Mouse (Mus musculus) heart, embryonic 16.5 days (tissue): ENCODE data around the gene Sspo. TPM values are rescaled to one million over a fixed set of nuclear protein-coding genes. Genes with fewer than 3 reads are reported as not detected.

Experiments
- ATAC-seq: fragments of 200-750 bp; cut with Nextera tagmentation; replicated peaks from 2 replicates; pipeline ENCODE4 v1.8.0; 2017; ENCODE audit warnings: moderate number of reproducible peaks; ENCODE audit not compliant: insufficient read depth, low FRiP score; ENCODE audit errors: extremely low read depth
- H3K27ac ChIP-seq: fragments of 300-500 bp; sonication (generic); 2 replicates; pipeline ENCODE4 v1.5.1; 2014; ENCODE audit warnings: mild to moderate bottlenecking, low read length, control low read depth, moderate library complexity
- H3K27me3 ChIP-seq: fragments of 300-500 bp; sonication (generic); 2 replicates; pipeline ENCODE4 v1.6.1; 2014; ENCODE audit warnings: low read length, mixed read lengths; ENCODE audit not compliant: control insufficient read depth, insufficient read depth
- H3K36me3 ChIP-seq: fragments of 300-500 bp; sonication (generic); 2 replicates; pipeline ENCODE4 v1.6.1; 2014; ENCODE audit not compliant: control insufficient read depth, insufficient read depth
- H3K4me1 ChIP-seq: fragments of 300-500 bp; sonication (generic); 2 replicates; pipeline ENCODE4 v1.6.1; 2014; ENCODE audit warnings: low read length, mixed read lengths; ENCODE audit not compliant: control insufficient read depth, insufficient read depth
- H3K4me2 ChIP-seq: fragments of 300-500 bp; sonication (generic); 2 replicates; pipeline ENCODE4 v1.6.1; 2014; ENCODE audit warnings: low read depth, mild to moderate bottlenecking, control low read depth, low read length
- H3K4me3 ChIP-seq: fragments of 300-500 bp; sonication (generic); 2 replicates; pipeline ENCODE4 v1.5.1; 2014; ENCODE audit warnings: mild to moderate bottlenecking, control low read depth, low read length
- H3K9ac ChIP-seq: fragments of 300-500 bp; sonication (generic); 2 replicates; pipeline ENCODE4 v1.6.1; 2014; ENCODE audit warnings: low read length, control low read depth
- H3K9me3 ChIP-seq: fragments of 300-500 bp; sonication (generic); replicated peaks from 2 replicates; pipeline ENCODE4 v1.6.1; 2016; ENCODE audit warnings: low read length; ENCODE audit not compliant: control insufficient read depth
- WGBS: fragments of 180-500 bp; shearing (Covaris S2); extraction: QIAGEN DNeasy Blood & Tissue Kit; methylation state at CpG from one replicate; pipeline ENCODE4 v1.1.7; 2014; 5-methylcytosine and 5-hydroxymethylcytosine counted together
- polyA plus RNA-seq: library from polyadenylated mRNA; unstranded; fragments of >200 nt; fragmentation: Nextera tagmentation; extraction: Ambion mirVana; gene quantifications from 2 replicates; pipeline ENCODE4 v1.2.1, GENCODE M21; 2015

Sspo gene
- polyA plus RNA-seq, result 0.42 and 0.43 TPM in 2 replicates

DNA sequence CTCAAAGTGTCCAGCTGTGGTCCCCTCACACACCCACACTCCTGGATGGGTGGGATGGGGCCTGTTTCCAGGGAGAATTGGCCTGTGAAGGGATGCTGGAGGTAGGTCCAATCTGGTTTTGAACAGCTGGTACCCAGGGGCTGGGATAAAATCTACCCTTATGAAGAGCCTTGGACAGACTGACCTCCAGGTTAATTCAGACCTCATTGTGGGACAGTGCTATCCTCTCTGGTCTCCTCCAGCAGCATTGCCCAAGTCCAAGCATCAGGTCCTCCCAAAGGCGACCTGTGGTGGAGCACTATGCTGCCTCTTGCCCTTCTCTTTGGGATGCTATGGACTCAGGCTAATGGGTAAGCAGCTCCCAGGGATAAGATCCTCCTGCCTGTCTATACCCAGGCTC is at the start of gene Sspo:
Gene Sspo (plus strand): TSS at position 301 of the 400 bp plus-strand sequence.
- WGBS, result 71% methylated on average over 1 of the region's 1 CpGs
- H3K36me3 ChIP-seq, result no peaks in the 10 kb centered on the region
- ATAC-seq, result no peak

DNA sequence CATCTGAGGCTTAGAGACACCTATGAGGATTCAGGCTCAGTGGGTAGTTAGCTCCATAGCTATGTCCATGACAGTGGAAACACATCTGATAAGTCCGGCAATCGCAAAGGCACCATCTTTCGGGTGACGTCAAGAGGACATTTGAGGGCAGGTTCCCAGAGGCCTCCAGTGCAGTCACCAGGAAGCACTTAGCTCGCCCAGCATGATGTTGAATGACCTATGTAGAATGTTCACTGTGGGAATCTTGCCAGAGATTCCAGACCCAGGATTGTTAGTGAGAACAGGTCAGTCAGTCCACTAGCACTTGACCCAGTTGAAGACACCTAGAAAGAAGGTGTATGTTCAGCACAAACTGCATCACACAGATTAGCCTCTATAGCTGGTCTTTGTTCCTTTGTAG is 48.1 kb upstream of the Sspo start:
- Histone ChIP-seq H3K4me2 (no peak overlapping the region), H3K9ac (no peak overlapping the region), H3K27ac (no peak overlapping the region), H3K9me3 (no peaks in the 10 kb centered on the region), H3K36me3 (peaks cover 8% of the 10 kb centered on the region; the same call in 1 of the 2 replicates), H3K4me3 (no peak overlapping the region), H3K27me3 (no peaks in the 10 kb centered on the region), H3K4me1 (peaks cover 33% of the 10 kb centered on the region)
- WGBS, result 76% methylated on average over 5 of the region's 5 CpGs
- no peak for ATAC-seq

More for the DNA sequence above, at the start of gene Sspo:
- Histone ChIP-seq H3K4me2 (no peak within 1 kb of the TSS), H3K4me1 (peaks cover 10% of the 10 kb centered on the region), H3K9ac (no peak within 1 kb of the TSS), H3K9me3 (no peaks in the 10 kb centered on the region), H3K4me3 (no peak within 1 kb of the TSS), H3K27me3 (no peaks in the 10 kb centered on the region), H3K27ac (0 out of 2 replicates have a peak within 1 kb of the TSS, but pooled peaks have one; percentile 14)

DNA sequence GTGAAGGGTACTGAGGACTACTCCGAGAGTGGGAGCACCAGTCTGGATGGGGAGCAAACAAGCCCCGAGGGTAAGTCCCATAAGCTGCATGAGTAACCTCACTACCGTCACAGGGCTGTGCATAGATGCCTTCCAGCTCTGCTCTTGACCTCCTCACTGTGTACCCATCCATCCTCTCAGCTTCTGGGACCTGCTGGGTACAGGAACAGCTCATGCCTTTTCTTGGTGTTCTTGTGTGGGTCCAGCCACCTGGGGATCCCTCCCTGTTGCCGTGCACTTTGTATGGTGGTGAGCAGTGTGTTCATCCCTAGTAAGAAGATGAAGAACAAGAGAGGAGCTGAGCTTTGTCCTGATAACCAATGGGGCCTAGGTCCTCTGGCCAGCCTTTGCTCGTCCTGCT is 44.0 kb upstream of the Sspo start:
- Histone ChIP-seq H3K4me1 (peaks cover 10% of the 10 kb centered on the region), H3K4me2 (no peak overlapping the region), H3K4me3 (no peak overlapping the region), H3K9ac (no peak overlapping the region), H3K27ac (no peak overlapping the region), H3K27me3 (no peaks in the 10 kb centered on the region), H3K36me3 (peaks cover 45% of the 10 kb centered on the region), H3K9me3 (no peaks in the 10 kb centered on the region)
- WGBS, result 84% methylated on average over 5 of the region's 5 CpGs
- no peak for ATAC-seq

DNA sequence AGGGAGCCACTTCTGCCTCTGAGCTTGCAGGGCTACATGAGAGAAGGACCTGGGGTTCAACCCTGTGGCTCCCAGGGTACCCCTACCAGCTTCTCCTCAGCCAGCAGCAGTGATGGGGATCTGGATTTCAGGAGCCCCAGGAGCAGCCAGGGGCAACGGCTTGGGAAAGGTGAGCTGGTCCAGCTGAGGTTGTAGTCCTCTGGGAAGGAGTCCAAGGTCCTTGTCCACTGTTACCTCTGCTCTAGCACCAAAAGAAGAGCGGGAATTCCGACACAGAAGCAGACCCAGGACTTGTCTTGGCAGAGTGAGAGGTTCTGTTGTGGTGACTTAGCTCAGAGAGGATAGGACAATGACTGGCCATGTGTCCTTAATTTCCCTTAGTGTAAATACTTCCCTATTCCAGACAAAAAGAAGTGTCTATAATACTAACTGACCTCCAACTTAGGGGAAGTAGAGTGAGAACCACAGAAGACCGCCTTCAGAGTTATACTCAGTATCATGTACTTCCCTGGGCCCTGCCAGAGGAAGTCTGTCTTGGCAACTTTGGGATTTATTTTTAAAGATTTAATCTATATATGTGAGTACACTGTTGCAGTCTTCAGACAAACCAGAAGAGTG is 38.2 kb upstream of the Sspo start:
- Histone ChIP-seq H3K4me1 (peaks cover 9% of the 10 kb centered on the region), H3K9ac (no peak overlapping the region), H3K27me3 (no peaks in the 10 kb centered on the region), H3K4me3 (no peak overlapping the region), H3K36me3 (peaks cover 87% of the 10 kb centered on the region), H3K27ac (no peak overlapping the region), H3K4me2 (no peak overlapping the region), H3K9me3 (no peaks in the 10 kb centered on the region)
- ATAC-seq, result no peak
- WGBS, result 92% methylated on average over 4 of the region's 4 CpGs

DNA sequence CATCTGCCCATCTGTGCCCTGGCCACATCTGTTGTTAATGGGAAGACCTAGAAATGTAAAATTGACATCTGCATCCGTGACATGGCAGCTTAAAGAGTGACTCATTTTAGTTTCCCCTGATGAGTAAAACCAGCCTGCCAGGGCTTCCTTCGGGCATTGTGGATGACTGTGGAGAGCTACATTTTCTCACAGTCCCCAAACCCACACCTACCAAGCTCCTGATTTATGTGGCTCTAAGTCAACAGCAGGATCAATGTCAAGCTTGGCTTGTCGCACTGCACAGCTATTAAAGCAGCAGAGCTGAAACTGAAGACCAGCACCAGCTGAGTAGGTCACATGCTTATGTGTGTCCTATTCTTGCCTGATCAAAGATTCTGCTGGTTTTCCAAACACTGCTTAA is 37.5 kb upstream of the Sspo start:
- no peak for ATAC-seq
- Histone ChIP-seq H3K4me2 (no peak overlapping the region), H3K4me3 (no peak overlapping the region), H3K4me1 (peaks cover 9% of the 10 kb centered on the region), H3K27ac (no peak overlapping the region), H3K27me3 (no peaks in the 10 kb centered on the region), H3K9me3 (no peaks in the 10 kb centered on the region), H3K36me3 (peaks cover 87% of the 10 kb centered on the region), H3K9ac (no peak overlapping the region)
- 84% methylated on average over 3 of the region's 3 CpGs for WGBS

DNA sequence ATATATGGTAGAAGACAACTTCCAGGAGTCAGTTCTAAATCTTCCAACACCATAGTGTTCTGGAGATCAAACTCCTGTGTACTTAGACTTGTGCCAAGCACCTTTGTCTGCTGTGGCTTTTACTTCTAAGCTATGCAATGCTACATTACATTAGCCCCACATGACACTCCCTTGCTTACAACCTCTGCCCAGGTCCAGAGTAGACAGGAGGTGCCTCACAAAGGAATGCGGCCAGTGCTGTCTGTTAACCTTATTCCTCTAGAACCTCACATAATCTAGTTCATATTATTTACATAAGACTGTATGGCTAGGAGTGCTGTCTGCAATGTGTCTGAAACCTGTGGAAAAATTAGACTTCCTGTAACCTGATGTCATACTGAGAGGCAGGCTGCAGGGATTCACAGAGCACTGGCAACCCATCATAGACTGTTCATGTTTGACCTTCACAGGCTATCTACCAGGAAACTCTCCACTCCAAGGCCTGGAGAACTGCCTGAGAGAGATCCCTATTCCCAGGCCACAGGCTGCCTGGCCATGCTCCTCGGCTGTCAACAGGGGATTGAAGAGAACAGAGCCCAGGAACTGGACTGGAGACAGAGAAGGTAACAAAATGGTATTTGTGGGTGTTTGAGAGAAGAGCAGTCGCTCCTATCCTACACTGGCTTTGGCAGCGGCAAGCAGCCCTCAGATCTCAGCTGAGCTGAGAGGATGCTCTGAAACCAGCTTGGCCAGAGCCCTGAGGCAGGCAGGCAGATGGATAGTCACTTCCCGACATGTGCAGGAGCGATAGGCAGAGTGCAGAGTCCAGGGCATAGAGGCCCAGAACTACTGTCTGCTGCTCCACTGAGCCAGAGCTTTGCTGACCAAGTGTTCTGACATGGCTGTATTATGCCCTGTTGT is 36.6 kb upstream of the Sspo start:
- ATAC-seq, result peak; percentile 75; the same call in 1 of the 2 replicates
- Histone ChIP-seq H3K4me3 (no peak overlapping the region), H3K36me3 (peaks cover 86% of the 10 kb centered on the region), H3K27me3 (no peaks in the 10 kb centered on the region), H3K9ac (peak overlapping the region; percentile 22; the same call in 1 of the 2 replicates), H3K4me2 (no peak overlapping the region), H3K27ac (peak overlapping the region; percentile 54), H3K9me3 (no peaks in the 10 kb centered on the region), H3K4me1 (peaks cover 9% of the 10 kb centered on the region)
- 63% methylated on average over 6 of the region's 6 CpGs for WGBS

DNA sequence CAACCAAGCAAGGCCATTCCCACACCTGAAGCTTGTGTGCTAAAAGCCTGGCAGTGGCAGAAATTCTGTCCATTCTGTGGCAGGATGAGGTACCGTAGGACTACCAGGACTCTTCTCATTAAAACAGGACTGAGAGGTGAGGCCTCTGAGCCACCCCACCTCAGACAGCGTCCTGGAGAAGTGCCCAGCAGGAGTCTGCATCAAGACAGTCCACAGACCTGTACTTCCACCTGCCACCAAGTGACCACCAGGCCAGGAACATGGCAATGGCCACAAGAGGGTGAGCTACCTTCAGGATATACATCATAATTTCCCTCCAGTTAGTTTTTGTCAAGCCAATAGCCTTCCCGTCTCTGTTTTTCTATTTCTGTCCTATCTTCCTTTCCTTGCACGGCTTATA is 35.9 kb upstream of the Sspo start:
- H3K4me1 ChIP-seq, result peaks cover 9% of the 10 kb centered on the region
- no peak overlapping the region; the same call in 1 of the 2 replicates for H3K27ac ChIP-seq
- H3K9ac ChIP-seq, result no peak overlapping the region
- no peaks in the 10 kb centered on the region for H3K9me3 ChIP-seq
- 74% methylated on average over 4 of the region's 4 CpGs for WGBS
- ATAC-seq, result no peak
- H3K4me2 ChIP-seq, result no peak overlapping the region
- H3K4me3 ChIP-seq, result no peak overlapping the region
- H3K27me3 ChIP-seq, result no peaks in the 10 kb centered on the region
- peaks cover 86% of the 10 kb centered on the region for H3K36me3 ChIP-seq

DNA sequence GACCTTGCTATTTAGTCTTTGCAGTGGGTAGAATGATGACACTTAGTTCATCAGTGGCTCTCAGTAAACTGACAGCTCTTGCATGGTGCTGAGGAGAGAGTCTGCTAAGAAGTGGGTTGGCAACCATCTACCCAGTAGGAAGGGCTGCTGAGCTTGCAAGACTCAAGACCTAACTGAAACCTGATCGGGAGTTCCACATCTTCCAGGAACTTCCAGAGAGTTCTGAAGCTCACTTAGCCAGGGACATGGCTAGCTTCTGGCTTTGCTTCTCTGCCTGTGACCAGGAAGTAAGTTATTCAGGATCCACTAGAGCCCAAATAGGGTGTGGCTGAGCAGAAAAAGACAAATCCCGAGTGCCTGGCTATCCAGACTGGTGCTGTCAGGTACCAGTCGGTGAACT is 35.4 kb upstream of the Sspo start:
- Histone ChIP-seq H3K9me3 (no peaks in the 10 kb centered on the region), H3K36me3 (peaks cover 81% of the 10 kb centered on the region), H3K4me3 (no peak overlapping the region), H3K4me2 (no peak overlapping the region), H3K27me3 (no peaks in the 10 kb centered on the region), H3K4me1 (peaks cover 9% of the 10 kb centered on the region), H3K27ac (no peak overlapping the region), H3K9ac (no peak overlapping the region)
- 69% methylated on average over 3 of the region's 3 CpGs for WGBS
- no peak for ATAC-seq

DNA sequence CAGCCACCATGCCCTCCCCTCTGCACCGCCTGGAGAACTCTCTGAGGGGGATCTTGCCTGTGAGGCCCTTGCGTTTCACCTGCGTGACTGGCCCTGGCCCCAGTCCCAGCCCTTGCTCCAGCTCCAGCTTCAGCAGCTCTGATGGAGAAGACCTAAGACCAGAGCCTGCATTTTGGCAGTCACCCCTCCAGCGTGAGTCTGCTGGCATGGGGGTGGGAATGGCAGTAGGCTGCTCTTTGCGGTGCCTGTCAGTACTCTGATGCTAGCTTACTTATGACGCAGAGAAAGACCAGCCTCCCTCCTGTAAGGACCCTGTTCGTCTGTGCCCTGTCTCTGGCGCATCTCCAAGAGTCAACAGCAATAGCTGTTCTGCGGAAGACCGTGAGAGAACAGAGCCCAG is 34.9 kb upstream of the Sspo start:
- no peak for ATAC-seq
- WGBS, result 61% methylated on average over 10 of the region's 10 CpGs
- no peak overlapping the region for H3K27ac ChIP-seq
- H3K36me3 ChIP-seq, result peaks cover 77% of the 10 kb centered on the region
- no peaks in the 10 kb centered on the region for H3K9me3 ChIP-seq
- no peak overlapping the region for H3K4me2 ChIP-seq
- no peaks in the 10 kb centered on the region for H3K27me3 ChIP-seq
- H3K4me3 ChIP-seq, result no peak overlapping the region
- peaks cover 9% of the 10 kb centered on the region for H3K4me1 ChIP-seq
- H3K9ac ChIP-seq, result no peak overlapping the region
